Mouse (Mus musculus) thymus, adult 2 months (tissue): ENCODE measurements around the gene Gm26661.

Source experiments
- CTCF ChIP-seq: fragments of 200-500 bp; IDR thresholded peaks from 2 replicates; pipeline ENCODE4 v1.5.1; 2012; ENCODE audit warnings: mild to moderate bottlenecking, control low read depth, low read length, moderate library complexity, borderline replicate concordance; ENCODE audit not compliant: control insufficient read depth, poor library complexity, insufficient read depth; ENCODE audit errors: extremely low read depth
- POLR2A ChIP-seq: fragments of 200-500 bp; IDR thresholded peaks from 2 replicates; pipeline ENCODE4 v1.6.1; 2012; ENCODE audit warnings: mild to moderate bottlenecking, low read length, control low read depth, moderate library complexity; ENCODE audit not compliant: control insufficient read depth, poor library complexity, insufficient read depth; ENCODE audit errors: extremely low read depth

GRCm38 (mm10) chr14:7795961-7796360 is 4.6 kb downstream of the Gm26661 start:
- TF ChIP-seq CTCF = no peak
- TF ChIP-seq POLR2A = no peak
